Mouse (Mus musculus): Measurements from ENCODE around the gene Lrp3. TPM values are rescaled to one million over a fixed set of nuclear protein-coding genes. Genes with fewer than 3 reads are reported as not detected.

Lrp3 gene
- polyA plus RNA-seq (2012; rRNA removed; ENCODE audit: low replicate concordance) = 19.1 and 30.6 TPM in 2 replicates

GRCm38 (mm10) chr7:35215225-35215624, at the start of gene Lrp3:
Lrp3 (minus strand) TSS chr7:35215498.

DNA sequence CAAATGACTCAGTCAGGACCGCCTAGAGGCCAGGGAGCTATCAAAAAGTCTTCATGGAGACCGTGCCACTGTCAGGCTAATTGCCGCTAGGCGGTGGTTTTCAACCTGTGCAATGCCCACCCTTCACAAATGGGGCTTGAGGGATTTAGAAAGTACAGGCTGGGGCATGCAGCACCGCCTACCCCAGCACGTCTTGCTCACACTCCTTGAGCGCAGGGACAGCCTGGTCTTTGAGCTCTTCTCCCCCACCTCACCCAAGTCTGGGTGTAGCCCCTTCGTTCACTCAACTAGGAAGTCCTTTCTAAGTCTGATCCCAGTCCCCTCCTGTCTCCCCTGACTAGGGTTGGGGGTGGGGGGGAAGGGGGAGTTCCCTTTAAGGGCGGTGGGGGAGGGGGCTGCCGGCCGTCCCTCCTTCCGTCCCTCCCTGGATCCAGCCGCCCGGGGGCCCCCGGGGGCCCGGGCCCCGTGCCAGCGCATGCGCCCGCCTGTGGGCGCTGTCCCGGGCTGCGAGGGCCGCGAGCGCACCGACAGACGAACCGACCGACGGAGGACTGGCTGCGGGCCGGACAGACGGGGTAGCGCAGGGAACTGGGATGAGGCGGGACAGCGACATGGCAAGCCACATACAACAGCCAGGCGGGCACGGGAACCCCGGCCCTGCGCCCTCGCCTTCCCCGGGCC, 29.3 kb downstream of the Lrp3 start, which contains the start of gene Slc7a10:
Slc7a10 (plus strand) TSS at position 497 of the 681 bp plus-strand sequence.

Other genes starting within 250 kb of the Lrp3 start
- gene Cebpg, start 158.9 kb downstream of the Lrp3 start, polyA plus RNA-seq (2012; rRNA removed; ENCODE audit: low replicate concordance) = 6.6 and 11.0 TPM in 2 replicates
- gene Cebpa, start 96.2 kb downstream of the Lrp3 start, polyA plus RNA-seq (2012; rRNA removed; ENCODE audit: low replicate concordance) = 218 and 1,068 TPM in 2 replicates
- gene Slc7a10, start 29.1 kb downstream of the Lrp3 start, polyA plus RNA-seq (2012; rRNA removed; ENCODE audit: low replicate concordance) = 177 and 234 TPM in 2 replicates
- 3.5 and 4.3 TPM in 2 replicates for gene Gpatch1, start 102.9 kb upstream of the Lrp3 start, polyA plus RNA-seq (2012; rRNA removed; ENCODE audit: low replicate concordance)
- 5.1 and 5.3 TPM in 2 replicates for gene Rhpn2, start 118.7 kb upstream of the Lrp3 start, polyA plus RNA-seq (2012; rRNA removed; ENCODE audit: low replicate concordance)
- 4.6 and 4.8 TPM in 2 replicates for gene Faap24, start 181.3 kb upstream of the Lrp3 start, polyA plus RNA-seq (2012; rRNA removed; ENCODE audit: low replicate concordance)
- gene Cep89, start 181.5 kb upstream of the Lrp3 start, polyA plus RNA-seq (2012; rRNA removed; ENCODE audit: low replicate concordance) = 10.5 and 17.6 TPM in 2 replicates
- gene Slc7a9, start 233.3 kb upstream of the Lrp3 start, polyA plus RNA-seq (2012; rRNA removed; ENCODE audit: low replicate concordance) = 0.10 TPM in 1 of 2 replicates, not detected in the other